Comparison of ENCODE assay signal across 7 mouse cellular contexts in the genomic region with DNA sequence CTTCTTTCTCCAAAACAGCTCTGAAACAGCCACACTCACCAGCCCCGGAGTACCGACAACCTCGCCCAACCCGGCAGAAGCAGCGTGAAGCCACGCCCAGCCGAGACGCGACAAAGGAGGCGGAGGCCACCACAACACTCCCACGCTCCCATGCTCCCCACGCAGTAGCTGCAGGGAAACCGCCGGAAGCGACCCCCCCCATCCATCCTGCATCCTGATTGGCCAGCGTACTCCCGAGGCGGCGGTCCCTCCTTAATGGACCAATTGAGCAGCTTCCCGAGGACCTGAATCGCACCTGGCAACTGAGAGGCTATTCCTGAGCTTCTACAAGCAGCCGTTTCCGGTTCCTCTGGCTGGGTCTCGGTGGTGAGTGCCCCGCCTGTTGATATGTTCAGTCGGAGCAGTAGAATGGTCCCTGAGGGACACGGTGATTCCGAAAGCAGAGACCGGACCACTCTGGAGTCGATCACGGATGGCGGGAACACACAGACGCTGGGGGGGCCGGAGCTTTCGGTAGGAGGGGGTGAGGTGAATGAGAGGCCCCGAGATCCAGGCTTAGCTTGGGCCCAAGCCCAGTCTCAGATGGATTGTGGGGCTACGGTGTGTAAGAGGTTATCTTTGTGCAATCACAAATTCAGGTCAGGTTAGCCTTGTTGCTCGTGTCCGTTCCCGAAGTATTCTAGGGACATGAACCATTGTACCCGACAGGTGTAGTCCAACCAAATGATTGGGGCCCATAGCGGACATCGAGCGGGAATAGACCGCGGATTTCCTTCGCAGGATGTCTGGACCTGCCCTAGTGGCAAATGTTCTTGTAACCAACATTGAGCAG. TPM values are rescaled to one million over a fixed set of nuclear protein-coding genes. Genes with fewer than 3 reads are reported as not detected.
DNase-seq lines count a peak whose midpoint lies in the region; ATAC-seq and TF ChIP-seq lines count a peak whose summit lies in the region.

Naa60 (plus strand) TSS at position 160 of the 832 bp plus-strand sequence.

- H3K4me1 ChIP-seq in embryonic facial prominence, embryonic 10.5 days: peaks cover 20% of the 10 kb centered on the region
- H3K4me1 ChIP-seq in intestine, postnatal 0 days (replicated peaks; ENCODE audit: control insufficient read depth, insufficient read depth, low read length): no peaks in the 10 kb centered on the region; the same call in 1 of the 2 replicates
- H3K4me1 ChIP-seq in midbrain, embryonic 12.5 days: peaks cover 17% of the 10 kb centered on the region

- DNase-seq in adrenal gland, postnatal 10 days: peak; percentile 94
- peak; percentile 97 for DNase-seq in embryonic facial prominence, embryonic 10.5 days (ENCODE audit: low spot score)
- no peak for DNase-seq in gonadal fat pad, adult 2 months (ENCODE audit: low read depth)
- DNase-seq in left cerebral cortex, postnatal 4 days: peak; percentile 94
- DNase-seq in spleen, adult 12 weeks (ENCODE audit: low spot score): peak; percentile 74

- TF ChIP-seq CTCF in intestine, postnatal 0 days (IDR thresholded peaks at IDR 0.05; ENCODE audit: low read depth): 0 out of 2 replicates have a peak, but pooled peaks have one; percentile 6

- no peaks in the 10 kb centered on the region for H3K27me3 ChIP-seq in embryonic facial prominence, embryonic 10.5 days (replicated peaks; ENCODE audit: low read depth, poor library complexity, severe bottlenecking)
- no peaks in the 10 kb centered on the region for H3K27me3 ChIP-seq in intestine, postnatal 0 days (replicated peaks; ENCODE audit: control insufficient read depth, insufficient read depth, low read length)
- no peaks in the 10 kb centered on the region for H3K27me3 ChIP-seq in midbrain, embryonic 12.5 days

- peak within 1 kb of the TSS; percentile 90 for H3K4me2 ChIP-seq in intestine, postnatal 0 days (replicated peaks; ENCODE audit: low read depth)
- H3K4me2 ChIP-seq in midbrain, embryonic 12.5 days (replicated peaks): peak within 1 kb of the TSS; percentile 89

- no peaks in the 10 kb centered on the region for H3K9me3 ChIP-seq in embryonic facial prominence, embryonic 10.5 days
- H3K9me3 ChIP-seq in intestine, postnatal 0 days (ENCODE audit: control insufficient read depth): no peaks in the 10 kb centered on the region
- no peaks in the 10 kb centered on the region for H3K9me3 ChIP-seq in midbrain, embryonic 12.5 days

- intact Hi-C loops in left cerebral cortex, postnatal 4 days (cut with DNase I): no loop called here

- H3K4me3 ChIP-seq in embryonic facial prominence, embryonic 10.5 days: peak within 1 kb of the TSS; percentile 73
- H3K4me3 ChIP-seq in intestine, postnatal 0 days (ENCODE audit: low read depth, low read length): peak within 1 kb of the TSS; percentile 52
- peak within 1 kb of the TSS; percentile 64 for H3K4me3 ChIP-seq in midbrain, embryonic 12.5 days

- WGBS in embryonic facial prominence, embryonic 10.5 days: 4% methylated on average over 47 of the region's 47 CpGs
- 3% methylated on average over 47 of the region's 47 CpGs for WGBS in intestine, postnatal 0 days
- 5% methylated on average over 47 of the region's 47 CpGs for WGBS in midbrain, embryonic 12.5 days

- H3K27ac ChIP-seq in embryonic facial prominence, embryonic 10.5 days (replicated peaks): peak within 1 kb of the TSS; percentile 86
- H3K27ac ChIP-seq in intestine, postnatal 0 days (ENCODE audit: low read depth, low read length): 0 out of 2 replicates have a peak within 1 kb of the TSS, but pooled peaks have one; percentile 60
- H3K27ac ChIP-seq in midbrain, embryonic 12.5 days (replicated peaks): peak within 1 kb of the TSS; percentile 35; the same call in 1 of the 2 replicates

- peaks cover 28% of the 10 kb centered on the region for H3K36me3 ChIP-seq in embryonic facial prominence, embryonic 10.5 days (replicated peaks)
- peaks cover 5% of the 10 kb centered on the region; the same call in 1 of the 2 replicates for H3K36me3 ChIP-seq in intestine, postnatal 0 days (ENCODE audit: control insufficient read depth, insufficient read depth)
- peaks cover 17% of the 10 kb centered on the region; the same call in 1 of the 2 replicates for H3K36me3 ChIP-seq in midbrain, embryonic 12.5 days

- ATAC-seq in intestine, postnatal 0 days: peak; percentile 99
- ATAC-seq in midbrain, embryonic 12.5 days (ENCODE audit: low FRiP score, low read depth): peak; percentile 98

- peak within 1 kb of the TSS; percentile 40 for H3K9ac ChIP-seq in intestine, postnatal 0 days (ENCODE audit: low read depth, low read length)
- peak within 1 kb of the TSS; percentile 62 for H3K9ac ChIP-seq in midbrain, embryonic 12.5 days (replicated peaks)

RNA-seq across cellular contexts. Expression of gene Naa60, which starts in this region (rescaled TPM):
- total RNA-seq in adrenal gland, postnatal 10 days (2021): 10 to 100 TPM; 71.5 to 79.4 TPM
- polyA plus RNA-seq in embryonic facial prominence, embryonic 10.5 days (2016; fragmentation: Nextera tagmentation; extraction: Ambion mirVana): 54.4 and 56.4 TPM in 2 replicates
- 64.2 and 69.8 TPM in 2 replicates for polyA plus RNA-seq in gonadal fat pad, adult 2 months (2012; rRNA removed)
- polyA plus RNA-seq in intestine, postnatal 0 days (2015; fragmentation: Nextera tagmentation; extraction: Ambion mirVana): 34.0 and 35.4 TPM in 2 replicates
- 10 to 100 TPM; 97.5 to 98.2 TPM for total RNA-seq in left cerebral cortex, postnatal 4 days (2021)
- polyA plus RNA-seq in midbrain, embryonic 12.5 days (2016; fragmentation: Nextera tagmentation; extraction: Ambion mirVana): 66.0 and 70.2 TPM in 2 replicates

Comparison
In these comparisons a context has a peak if more than half of its experiments do, and no peak if none do; other contexts are left out.
1. H3K27ac ChIP-seq: peak in every context shown above with its lines; median percentile 86 in embryonic facial prominence, embryonic 10.5 days; 60 in intestine, postnatal 0 days; 35 in midbrain, embryonic 12.5 days.